Mouse (Mus musculus) brain, embryonic 14.5 days (tissue): ENCODE data around the gene Fam216b.

ENCODE experiments used
- CTCF ChIP-seq: fragments of 200-500 bp; IDR thresholded peaks from 2 replicates; pipeline ENCODE4 v1.5.1; 2012; ENCODE audit warnings: inconsistent platforms, mild to moderate bottlenecking, moderate library complexity, borderline replicate concordance; ENCODE audit not compliant: insufficient read depth, insufficient read length; ENCODE audit errors: extremely low read depth
- POLR2A ChIP-seq: fragments of 200-500 bp; IDR thresholded peaks from 2 replicates; pipeline ENCODE4 v1.6.1; 2012; ENCODE audit warnings: mild to moderate bottlenecking, inconsistent platforms, borderline replicate concordance; ENCODE audit not compliant: poor library complexity, insufficient read depth, insufficient read length, severe bottlenecking; ENCODE audit errors: extremely low read depth

- no peak for TF ChIP-seq CTCF
- no peak for TF ChIP-seq POLR2A
Observed at GRCm38 (mm10) chr14:78119449-78120200, 30.8 kb upstream of the Fam216b start.
